Mouse (Mus musculus): ENCODE data around the gene Dcdc2b. TPM values are rescaled to one million over a fixed set of nuclear protein-coding genes. Genes with fewer than 3 reads are reported as not detected.

Gene Dcdc2b
- polyA plus RNA-seq, 1 experiment: 8.8 TPM

- DNase-seq: no peak
- no peaks in the 10 kb centered on the region; the same call in 1 of the 2 replicates for H3K4me1 ChIP-seq (ENCODE audit: control insufficient read depth, insufficient read depth, low read length)
- no peaks in the 10 kb centered on the region for H3K27me3 ChIP-seq (ENCODE audit: control insufficient read depth, insufficient read depth, low read length)
- 72% methylated on average over 8 of the region's 8 CpGs for WGBS
- no peak overlapping the region for H3K4me3 ChIP-seq (replicated peaks; ENCODE audit: insufficient read depth, low read depth, low read length)
- no peak for TF ChIP-seq CTCF (IDR thresholded peaks at IDR 0.05; ENCODE audit: borderline replicate concordance, insufficient read depth, low read depth, low read length)
- TF ChIP-seq POLR2A (IDR thresholded peaks at IDR 0.05; ENCODE audit: borderline replicate concordance, insufficient read depth, low read length): no peak
- no peak overlapping the region for H3K27ac ChIP-seq (ENCODE audit: insufficient read depth, low read length)
These were observed 38.7 kb downstream of the Dcdc2b start for GRCm38 (mm10) chr4:129575171-129575844.

GRCm38 (mm10) chr4:129573430-129573829 is 40.6 kb downstream of the Dcdc2b start, which contains the start of gene Lck:
TSS of gene Lck (minus strand) at chr4:129573641.
- 80% methylated on average over 8 of the region's 8 CpGs for WGBS

GRCm38 (mm10) chr4:129573093-129573370 is 41.0 kb downstream of the Dcdc2b start:
- Histone ChIP-seq H3K4me1 (ENCODE audit: control insufficient read depth, insufficient read depth, low read length) (no peaks in the 10 kb centered on the region; the same call in 1 of the 2 replicates), H3K27ac (ENCODE audit: insufficient read depth, low read length) (no peak overlapping the region), H3K4me3 (replicated peaks; ENCODE audit: insufficient read depth, low read depth, low read length) (no peak overlapping the region), H3K27me3 (ENCODE audit: control insufficient read depth, insufficient read depth, low read length) (no peaks in the 10 kb centered on the region)
- over 99% methylated on average over 4 of the region's 4 CpGs for WGBS
- DNase-seq: no peak
- TF ChIP-seq POLR2A (IDR thresholded peaks at IDR 0.05; ENCODE audit: borderline replicate concordance, insufficient read depth, low read length): no peak
- no peak for TF ChIP-seq CTCF (IDR thresholded peaks at IDR 0.05; ENCODE audit: borderline replicate concordance, insufficient read depth, low read depth, low read length)

More at GRCm38 (mm10) chr4:129573430-129573829, 40.6 kb downstream of the Dcdc2b start, which contains the start of gene Lck:
- TF ChIP-seq POLR2A (IDR thresholded peaks at IDR 0.05; ENCODE audit: borderline replicate concordance, insufficient read depth, low read length): no peak
- TF ChIP-seq CTCF (IDR thresholded peaks at IDR 0.05; ENCODE audit: borderline replicate concordance, insufficient read depth, low read depth, low read length): no peak
- Histone ChIP-seq H3K27me3 (ENCODE audit: control insufficient read depth, insufficient read depth, low read length) (no peaks in the 10 kb centered on the region), H3K27ac (ENCODE audit: insufficient read depth, low read length) (no peak within 1 kb of the TSS), H3K4me3 (replicated peaks; ENCODE audit: insufficient read depth, low read depth, low read length) (no peak within 1 kb of the TSS), H3K4me1 (ENCODE audit: control insufficient read depth, insufficient read depth, low read length) (no peaks in the 10 kb centered on the region; the same call in 1 of the 2 replicates)
- DNase-seq: no peak

- Histone ChIP-seq H3K4me3 (replicated peaks; ENCODE audit: insufficient read depth, low read depth, low read length) (no peak overlapping the region), H3K27me3 (ENCODE audit: control insufficient read depth, insufficient read depth, low read length) (no peaks in the 10 kb centered on the region), H3K27ac (ENCODE audit: insufficient read depth, low read length) (no peak overlapping the region), H3K4me1 (ENCODE audit: control insufficient read depth, insufficient read depth, low read length) (no peaks in the 10 kb centered on the region; the same call in 1 of the 2 replicates)
- no peak for TF ChIP-seq CTCF (IDR thresholded peaks at IDR 0.05; ENCODE audit: borderline replicate concordance, insufficient read depth, low read depth, low read length)
- TF ChIP-seq POLR2A (IDR thresholded peaks at IDR 0.05; ENCODE audit: borderline replicate concordance, insufficient read depth, low read length): no peak
- DNase-seq: no peak
- WGBS: 82% methylated on average over 13 of the region's 13 CpGs
These were observed 41.6 kb downstream of the Dcdc2b start for GRCm38 (mm10) chr4:129572236-129573092.

- 74% methylated on average over 8 of the region's 8 CpGs for WGBS
- H3K4me1 ChIP-seq (ENCODE audit: control insufficient read depth, insufficient read depth, low read length): no peaks in the 10 kb centered on the region
- no peak overlapping the region for H3K4me3 ChIP-seq (replicated peaks; ENCODE audit: insufficient read depth, low read depth, low read length)
- H3K27me3 ChIP-seq (ENCODE audit: control insufficient read depth, insufficient read depth, low read length): no peaks in the 10 kb centered on the region
- H3K27ac ChIP-seq (ENCODE audit: insufficient read depth, low read length): no peak overlapping the region
- TF ChIP-seq POLR2A (IDR thresholded peaks at IDR 0.05; ENCODE audit: borderline replicate concordance, insufficient read depth, low read length) (no peak), CTCF (IDR thresholded peaks at IDR 0.05; ENCODE audit: borderline replicate concordance, insufficient read depth, low read depth, low read length) (no peak)
- no peak for DNase-seq
These were observed 42.4 kb downstream of the Dcdc2b start for GRCm38 (mm10) chr4:129571551-129572084.

GRCm38 (mm10) chr4:129570028-129570427 is 44.0 kb downstream of the Dcdc2b start:
- H3K27me3 ChIP-seq (ENCODE audit: control insufficient read depth, insufficient read depth, low read length): no peaks in the 10 kb centered on the region
- H3K4me1 ChIP-seq (ENCODE audit: control insufficient read depth, insufficient read depth, low read length): no peaks in the 10 kb centered on the region
- no peak for DNase-seq
- WGBS: 89% methylated on average over 6 of the region's 6 CpGs
- no peak overlapping the region for H3K4me3 ChIP-seq (replicated peaks; ENCODE audit: insufficient read depth, low read depth, low read length)
- no peak overlapping the region for H3K27ac ChIP-seq (ENCODE audit: insufficient read depth, low read length)
- no peak for TF ChIP-seq POLR2A (IDR thresholded peaks at IDR 0.05; ENCODE audit: borderline replicate concordance, insufficient read depth, low read length)

GRCm38 (mm10) chr4:129568366-129568765 is 45.7 kb downstream of the Dcdc2b start:
- 91% methylated on average over 7 of the region's 7 CpGs for WGBS
- TF ChIP-seq CTCF (IDR thresholded peaks at IDR 0.05; ENCODE audit: borderline replicate concordance, insufficient read depth, low read depth, low read length) (no peak), POLR2A (IDR thresholded peaks at IDR 0.05; ENCODE audit: borderline replicate concordance, insufficient read depth, low read length) (no peak)
- Histone ChIP-seq H3K4me1 (ENCODE audit: control insufficient read depth, insufficient read depth, low read length) (no peaks in the 10 kb centered on the region), H3K4me3 (replicated peaks; ENCODE audit: insufficient read depth, low read depth, low read length) (no peak overlapping the region), H3K27ac (ENCODE audit: insufficient read depth, low read length) (no peak overlapping the region), H3K27me3 (ENCODE audit: control insufficient read depth, insufficient read depth, low read length) (no peaks in the 10 kb centered on the region)
- no peak for DNase-seq

All from cerebellum, adult 2 months (tissue).